Mouse (Mus musculus) CH12.LX (cell line): ENCODE measurements around the gene Zfp945. TPM values are rescaled to one million over a fixed set of nuclear protein-coding genes. Genes with fewer than 3 reads are reported as not detected.

Experiments used
- DNase-seq: peaks from one replicate; pipeline ENCODE4 v3.0.0-alpha.2; 2013; ENCODE audit errors: extremely low read depth
- H3K27ac ChIP-seq: 2 replicates; pipeline ENCODE4 v1.5.1; 2012; ENCODE audit warnings: low read depth, mild to moderate bottlenecking, control low read depth, moderate library complexity; ENCODE audit not compliant: insufficient read depth
- H3K27me3 ChIP-seq: replicated peaks from 2 replicates; pipeline ENCODE3; 2012; ENCODE audit warnings: inconsistent platforms
- H3K36me3 ChIP-seq, 2 experiments: replicated peaks in 1 of 2; 2 replicates each; pipeline versions ENCODE3 to v1.6.1; 2012; ENCODE audit warnings: inconsistent platforms in 1 of 2, low read length in 1 of 2, mild to moderate bottlenecking in 1 of 2, mixed read lengths in 1 of 2, moderate library complexity in 1 of 2; ENCODE audit not compliant: control insufficient read depth in 1 of 2, insufficient read depth in 1 of 2
- H3K4me1 ChIP-seq, 2 experiments: 2 replicates each; pipeline ENCODE4 v1.6.1; 2012; ENCODE audit warnings: inconsistent platforms in 1 of 2, moderate library complexity in 1 of 2; ENCODE audit not compliant: insufficient read depth in 2 of 2, control insufficient read depth in 1 of 2
- H3K4me2 ChIP-seq: 2 replicates; pipeline ENCODE4 v1.6.1; 2012; ENCODE audit warnings: low read depth, mild to moderate bottlenecking, control low read depth; ENCODE audit not compliant: poor library complexity, insufficient read depth, severe bottlenecking
- H3K4me3 ChIP-seq, 3 experiments: fragments of 150-350 bp in 1 of 3; sonication (generic) in 1 of 3; replicated peaks in 1 of 3; 2 replicates each; pipeline versions ENCODE3 to v1.5.1; 2011 to 2012; ENCODE audit warnings: low read depth in 2 of 3, low read length in 2 of 3, mild to moderate bottlenecking in 2 of 3, moderate library complexity in 2 of 3, control low read depth in 1 of 3, improper control_type of control experiment in 1 of 3, inconsistent platforms in 1 of 3, mixed read lengths in 1 of 3; ENCODE audit not compliant: poor library complexity in 1 of 3
- H3K79me2 ChIP-seq: replicated peaks from 2 replicates; pipeline ENCODE4 v1.6.1; 2012; ENCODE audit warnings: mild to moderate bottlenecking, moderate library complexity; ENCODE audit not compliant: control insufficient read depth, poor library complexity, insufficient read depth, severe bottlenecking; ENCODE audit errors: extremely low read depth
- H3K9ac ChIP-seq: 2 replicates; pipeline ENCODE4 v1.6.1; 2012; ENCODE audit warnings: low read depth, mild to moderate bottlenecking, control low read depth, moderate library complexity; ENCODE audit not compliant: insufficient read depth
- H3K9me3 ChIP-seq: replicated peaks from 2 replicates; pipeline ENCODE3; 2012; ENCODE audit warnings: low read length, inconsistent platforms, mixed read lengths
- CHD1 ChIP-seq: IDR thresholded peaks from 2 replicates; pipeline ENCODE4 v1.6.1; 2012; ENCODE audit warnings: low read depth, low read length, improper control_type of control experiment, inconsistent platforms
- CTCF ChIP-seq, 2 experiments: IDR thresholded peaks in 1 of 2; conservative IDR thresholded peaks in 1 of 2; 2 replicates each; pipeline ENCODE4 v1.5.1; 2011 to 2012; ENCODE audit warnings: low read depth in 2 of 2, low read length in 2 of 2, improper control_type of control experiment in 1 of 2, inconsistent platforms in 1 of 2, mild to moderate bottlenecking in 1 of 2, moderate library complexity in 1 of 2
- POLR2A ChIP-seq: IDR thresholded peaks from 2 replicates; pipeline ENCODE4 v1.6.1; 2011; ENCODE audit warnings: low read depth, mild to moderate bottlenecking, improper control_type of control experiment, low read length
- RAD21 ChIP-seq: IDR thresholded peaks from 2 replicates; pipeline ENCODE4 v1.6.1; 2011; ENCODE audit warnings: low read depth, mild to moderate bottlenecking, low read length, improper control_type of control experiment, moderate library complexity
- SMC3 ChIP-seq: IDR thresholded peaks from 2 replicates; pipeline ENCODE4 v1.6.1; 2011; ENCODE audit warnings: low read depth, low read length, improper control_type of control experiment
- dilution Hi-C: fragments of 300-500 bp; cut with MboI; formaldehyde crosslinking; loops from 2 replicates; pipeline ENCODE4 v1.14.3; 2020; ENCODE audit warnings: low sequenced_read_pairs; ENCODE audit not compliant: extremely low pct_unique_long_range_greater_than_20kb, extremely low pct_ligation_motif_present
- in situ Hi-C: fragments of 300-500 bp; cut with MboI; formaldehyde crosslinking; loops from 3 replicates; pipeline ENCODE4 v1.14.3; 2019; ENCODE audit warnings: low sequenced_read_pairs, low pct_ligation_motif_present, low pct_unique_long_range_greater_than_20kb, mixed read lengths
- polyA plus RNA-seq: library from polyadenylated mRNA; unstranded; fragments of >175 nt; gene quantifications from 2 replicates; pipeline ENCODE4 v1.2.1, GENCODE M21; 2012; ENCODE audit warnings: low read depth; ENCODE audit not compliant: insufficient read length
- total RNA-seq, 2 experiments: library from RNA; depleted of rRNA; stranded (reverse); fragments of 300-350 nt in 1 of 2; fragments of >200 nt in 1 of 2; gene quantifications; 2 replicates each; pipeline ENCODE4 v1.2.3; 2012 to 2014

Gene Zfp945
- total and polyA plus RNA-seq, 3 experiments: 4.7 to 8.1 (median 6.0) TPM

DNA sequence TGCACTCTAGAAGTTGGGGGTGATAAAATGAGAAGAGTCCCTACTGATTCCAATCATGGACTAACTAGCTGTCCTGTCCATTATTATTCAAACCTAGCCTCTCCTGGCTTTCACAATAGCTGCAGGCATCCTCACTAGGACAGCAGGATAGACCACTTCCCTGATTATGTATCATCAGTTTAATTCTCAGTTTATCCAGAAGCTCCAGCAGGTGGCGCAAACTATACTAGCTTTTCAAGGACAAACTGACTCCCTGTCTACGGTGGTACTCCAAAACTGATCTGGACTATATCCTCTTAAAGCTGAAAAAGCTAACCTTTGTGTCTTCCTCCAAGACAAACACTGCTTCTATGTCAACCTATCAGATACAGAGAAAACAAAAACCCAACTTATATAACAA is 67.2 kb downstream of the Zfp945 start:
- Histone ChIP-seq H3K9ac (no peak overlapping the region), H3K4me3 (no peak overlapping the region), H3K79me2 (no peaks in the 10 kb centered on the region), H3K9me3 (no peaks in the 10 kb centered on the region), H3K27me3 (no peaks in the 10 kb centered on the region), H3K4me1 (peaks cover 0 to 8% of the 10 kb centered on the region in 2 experiments; a peak in 1 of 4 replicates), H3K4me2 (no peak overlapping the region), H3K27ac (no peak overlapping the region), H3K36me3 (no peaks in the 10 kb centered on the region)
- dilution Hi-C loops (no loop called here), in situ Hi-C loops (no loop called here)
- TF ChIP-seq POLR2A (no peak), CTCF (conservative IDR thresholded peaks at IDR 0.05 in 1 of 2, IDR thresholded peaks at IDR 0.05 in 1 of 2; ENCODE audit: low read depth in 2 of 2, low read length in 2 of 2) (peak; percentile 17 to 64; a peak in 3 of 4 replicates), RAD21 (peak; percentile 57), SMC3 (peak; percentile 75), CHD1 (no peak)
- peak; percentile 45 for DNase-seq

Other genes with a start within 250 kb of the Zfp945 start
- not detected in 2 replicates for gene Vmn2r113, start 75.8 kb upstream of the Zfp945 start, total RNA-seq (2012; rRNA removed)
- gene Vmn2r113, start 75.8 kb upstream of the Zfp945 start, total RNA-seq (2014; rRNA removed): not detected in 2 replicates
- gene Vmn2r113, start 75.8 kb upstream of the Zfp945 start, polyA plus RNA-seq: not detected in 2 replicates
- not detected in 2 replicates for gene Vmn2r-ps130, start 194.0 kb upstream of the Zfp945 start, total RNA-seq (2012; rRNA removed)
- not detected in 2 replicates for gene Vmn2r-ps130, start 194.0 kb upstream of the Zfp945 start, total RNA-seq (2014; rRNA removed)
- gene Vmn2r-ps130, start 194.0 kb upstream of the Zfp945 start, polyA plus RNA-seq: not detected in 2 replicates